Mouse (Mus musculus) liver, adult 2 months (tissue): Measurements from ENCODE around the gene Dstyk. TPM values are rescaled to one million over a fixed set of nuclear protein-coding genes. Genes with fewer than 3 reads are reported as not detected.

Experiments
- DNase-seq: peaks from one replicate; pipeline ENCODE4 v3.0.0-alpha.2; 2011; ENCODE audit warnings: low read depth, low spot score; ENCODE audit errors: extremely low read depth
- H3K27ac ChIP-seq: fragments of 200-500 bp; replicated peaks from 2 replicates; pipeline ENCODE4 v1.5.1; 2012; ENCODE audit warnings: low read depth, mild to moderate bottlenecking, control low read depth, inconsistent platforms, low read length; ENCODE audit not compliant: insufficient read depth
- H3K27me3 ChIP-seq: fragments of 200-500 bp; 2 replicates; pipeline ENCODE4 v1.6.1; 2012; ENCODE audit warnings: mild to moderate bottlenecking, moderate library complexity, low read length, inconsistent platforms; ENCODE audit not compliant: control insufficient read depth, insufficient read depth
- H3K36me3 ChIP-seq: fragments of 200-500 bp; 2 replicates; pipeline ENCODE4 v1.6.1; 2012; ENCODE audit warnings: low read length, inconsistent platforms; ENCODE audit not compliant: control insufficient read depth, insufficient read depth
- H3K4me1 ChIP-seq: fragments of 200-500 bp; 2 replicates; pipeline ENCODE4 v1.6.1; 2011; ENCODE audit warnings: low read length; ENCODE audit not compliant: control insufficient read depth, insufficient read depth
- H3K4me3 ChIP-seq: fragments of 200-500 bp; 2 replicates; pipeline ENCODE4 v1.5.1; 2011; ENCODE audit warnings: low read depth, mild to moderate bottlenecking, control low read depth, low read length, moderate library complexity; ENCODE audit not compliant: insufficient read depth
- H3K79me2 ChIP-seq: fragments of 200-500 bp; 2 replicates; pipeline ENCODE4 v1.6.1; 2012; ENCODE audit warnings: inconsistent platforms, mild to moderate bottlenecking, low read length, moderate library complexity; ENCODE audit not compliant: control insufficient read depth, insufficient read depth
- H3K9ac ChIP-seq: fragments of 200-500 bp; 2 replicates; pipeline ENCODE4 v1.6.1; 2012; ENCODE audit warnings: low read depth, mild to moderate bottlenecking, control low read depth, inconsistent platforms, low read length
- CTCF ChIP-seq: fragments of 200-500 bp; IDR thresholded peaks from 2 replicates; pipeline ENCODE4 v1.5.1; 2011; ENCODE audit warnings: low read depth, low read length, control low read depth
- POLR2A ChIP-seq: fragments of 200-500 bp; IDR thresholded peaks from 2 replicates; pipeline ENCODE4 v1.6.1; 2011; ENCODE audit warnings: low read length, control low read depth; ENCODE audit not compliant: insufficient read depth; ENCODE audit errors: extremely low read depth
- WGBS: fragments of 180-500 bp; shearing (Covaris S2); methylation state at CpG from one replicate; pipeline ENCODE4 v1.1.7; 2018; 5-methylcytosine and 5-hydroxymethylcytosine counted together
- polyA plus RNA-seq: library from polyadenylated mRNA; depleted of rRNA; stranded (reverse); fragments of >200 nt; gene quantifications from 2 replicates; pipeline ENCODE4 v1.2.3, GENCODE M21; 2012; rRNA removed
- total RNA-seq: library from RNA; depleted of rRNA; stranded (reverse); fragments of >200 nt; gene quantifications from 2 replicates; pipeline ENCODE4 v1.2.3, GENCODE M21; 2014; rRNA removed

Gene Dstyk
- total and polyA plus RNA-seq, 2 experiments = 4.1 to 8.9 TPM

GRCm38 (mm10) chr1:132511521-132511920 lies 94.2 kb downstream of the Dstyk start:
- H3K4me3 ChIP-seq = no peak overlapping the region
- H3K4me1 ChIP-seq = no peaks in the 10 kb centered on the region
- H3K9ac ChIP-seq = no peak overlapping the region
- peaks cover 11% of the 10 kb centered on the region for H3K36me3 ChIP-seq
- H3K27me3 ChIP-seq = no peaks in the 10 kb centered on the region
- no peak for DNase-seq
- H3K27ac ChIP-seq = no peak overlapping the region
- WGBS = 48% methylated on average over 8 of the region's 8 CpGs
- TF ChIP-seq POLR2A = no peak
- no peak for TF ChIP-seq CTCF
- no peaks in the 10 kb centered on the region for H3K79me2 ChIP-seq

- WGBS = 91% methylated on average over 8 of the region's 8 CpGs
- Histone ChIP-seq H3K79me2 (no peaks in the 10 kb centered on the region), H3K4me3 (no peak overlapping the region), H3K9ac (no peak overlapping the region), H3K4me1 (no peaks in the 10 kb centered on the region), H3K27ac (no peak overlapping the region), H3K27me3 (no peaks in the 10 kb centered on the region), H3K36me3 (peaks cover 5% of the 10 kb centered on the region)
- TF ChIP-seq CTCF (no peak), POLR2A (no peak)
- no peak for DNase-seq
Measured at GRCm38 (mm10) chr1:132512106-132512505, 94.8 kb downstream of the Dstyk start.

- H3K36me3 ChIP-seq = no peaks in the 10 kb centered on the region
Measured at GRCm38 (mm10) chr1:132515339-132515738, 98.0 kb downstream of the Dstyk start.

More at GRCm38 (mm10) chr1:132515339-132515738, 98.0 kb downstream of the Dstyk start:
- Histone ChIP-seq H3K27me3 (no peaks in the 10 kb centered on the region), H3K79me2 (no peaks in the 10 kb centered on the region), H3K27ac (no peak overlapping the region), H3K9ac (no peak overlapping the region), H3K4me3 (no peak overlapping the region), H3K4me1 (peaks cover 5% of the 10 kb centered on the region)
- no peak for DNase-seq
- TF ChIP-seq POLR2A = no peak
- no peak for TF ChIP-seq CTCF
- WGBS = 91% methylated on average over 12 of the region's 12 CpGs

Other genes with a start within 250 kb of the Dstyk start
- gene Lemd1, start 226.1 kb upstream of the Dstyk start, total RNA-seq = not detected in 2 replicates
- not detected in 2 replicates for gene Lemd1, start 226.1 kb upstream of the Dstyk start, polyA plus RNA-seq
- not detected in 2 replicates for gene AC124108.1, start 226.1 kb upstream of the Dstyk start, total RNA-seq
- not detected in 2 replicates for gene AC124108.1, start 226.1 kb upstream of the Dstyk start, polyA plus RNA-seq
- not detected in 2 replicates for gene Gm10188, start 187.8 kb upstream of the Dstyk start, total RNA-seq
- not detected in 2 replicates for gene Gm10188, start 187.8 kb upstream of the Dstyk start, polyA plus RNA-seq
- 0.18 and 0.81 TPM in 2 replicates for gene Klhdc8a, start 118.9 kb upstream of the Dstyk start, total RNA-seq
- 1.2 and 1.4 TPM in 2 replicates for gene Klhdc8a, start 118.9 kb upstream of the Dstyk start, polyA plus RNA-seq
- gene Nuak2, start 101.4 kb upstream of the Dstyk start, total RNA-seq = 3.8 and 4.8 TPM in 2 replicates
- 6.4 and 8.0 TPM in 2 replicates for gene Nuak2, start 101.4 kb upstream of the Dstyk start, polyA plus RNA-seq
- 1.6 and 1.9 TPM in 2 replicates for gene Tmcc2, start 26.3 kb upstream of the Dstyk start, total RNA-seq
- gene Tmcc2, start 26.3 kb upstream of the Dstyk start, polyA plus RNA-seq = 2.2 and 2.5 TPM in 2 replicates
- 21.4 and 21.7 TPM in 2 replicates for gene Rbbp5, start 59.8 kb downstream of the Dstyk start, total RNA-seq
- gene Rbbp5, start 59.8 kb downstream of the Dstyk start, polyA plus RNA-seq = 10.2 and 10.5 TPM in 2 replicates
- 1.4 and 1.8 TPM in 2 replicates for gene Tmem81, start 88.7 kb downstream of the Dstyk start, total RNA-seq
- 1.0 and 1.5 TPM in 2 replicates for gene Tmem81, start 88.7 kb downstream of the Dstyk start, polyA plus RNA-seq
- under 0.01 and 0.07 TPM in 2 replicates for gene Cntn2, start 125.7 kb downstream of the Dstyk start, total RNA-seq
- gene Cntn2, start 125.7 kb downstream of the Dstyk start, polyA plus RNA-seq = 0.11 and 0.48 TPM in 2 replicates